Mouse (Mus musculus): ENCODE results near the gene Dand5. TPM values are rescaled to one million over a fixed set of nuclear protein-coding genes. Genes with fewer than 3 reads are reported as not detected.
A peak's percentile ranks its signal among the peaks of the same experiment; 100 is the strongest.

The Dand5 gene
- polyA plus RNA-seq, 1 experiment from 2014 or later, result 5.9 TPM

DNA sequence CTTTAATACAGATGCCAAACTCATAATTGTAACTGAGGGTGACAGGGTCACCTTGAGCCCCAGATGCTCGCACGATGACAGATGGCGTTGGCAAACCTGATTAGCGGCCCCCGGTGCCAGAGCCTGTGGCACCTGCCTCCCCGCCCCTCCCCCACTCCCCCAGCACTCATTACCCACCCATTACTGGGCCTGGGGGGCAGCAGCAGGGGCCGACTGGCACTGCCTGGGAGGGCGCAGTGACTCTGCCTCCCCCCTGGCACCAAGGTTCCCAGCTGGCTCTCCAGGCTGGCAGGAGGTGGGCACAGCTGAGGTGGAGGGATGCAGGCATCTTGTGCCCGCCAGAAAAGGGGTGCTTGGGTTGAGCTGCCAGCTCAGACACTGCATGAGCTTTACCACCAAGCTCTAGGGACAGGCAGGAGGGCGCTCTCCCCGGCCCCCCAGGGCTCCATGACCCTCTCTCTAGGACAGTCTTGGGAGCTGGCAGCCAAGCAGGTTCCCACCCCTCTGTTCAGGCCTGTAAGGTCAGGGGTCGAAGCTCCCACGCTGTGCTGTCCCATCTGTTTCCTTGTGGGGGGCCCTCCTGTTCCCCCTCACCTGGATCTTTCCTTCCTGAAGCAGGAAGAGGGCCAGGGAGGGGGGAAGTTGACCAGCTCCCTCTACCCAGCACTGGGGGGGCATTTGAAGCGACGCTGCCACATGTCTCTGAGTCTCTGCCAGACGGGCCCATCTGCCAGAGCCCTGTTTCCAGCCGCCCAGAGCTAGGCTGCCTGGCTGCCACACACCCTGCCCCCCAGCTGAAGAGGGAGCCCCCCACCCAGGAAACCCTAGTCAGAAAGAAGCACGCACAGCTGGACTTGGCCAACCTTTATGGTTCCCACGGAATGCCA, 7.8 kb downstream of the Dand5 start:
- Histone ChIP-seq H3K36me3 (ENCODE audit: control insufficient read depth, insufficient read depth, low read length) (no peaks in the 10 kb centered on the region), H3K27me3 (ENCODE audit: control insufficient read depth, insufficient read depth, low read length) (peaks cover 13% of the 10 kb centered on the region), H3K9ac (ENCODE audit: low read length) (no peak overlapping the region; the same call in 1 of the 2 replicates), H3K4me1 (ENCODE audit: control insufficient read depth in 2 of 2, insufficient read depth in 2 of 2, low read length in 2 of 2) (peaks cover 0 to 15% of the 10 kb centered on the region in 2 experiments; a peak in 3 of 4 replicates), H3K9me3 (ENCODE audit: control insufficient read depth, low read length) (no peaks in the 10 kb centered on the region), H3K4me3 (ENCODE audit: control insufficient read depth in 1 of 2, insufficient read depth in 1 of 2, low read depth in 1 of 2, low read length in 2 of 2) (no peak overlapping the region), H3K4me2 (ENCODE audit: low read length) (no peak overlapping the region), H3K27ac (replicated peaks in 1 of 2; ENCODE audit: control insufficient read depth in 1 of 2, insufficient read depth in 1 of 2, low read depth in 2 of 2, low read length in 2 of 2) (no peak overlapping the region)
- no peak for ATAC-seq (ENCODE audit: insufficient number of reproducible peaks, insufficient read depth, low FRiP score, low read depth)
- 37% methylated on average over 19 of the region's 19 CpGs for WGBS

DNA sequence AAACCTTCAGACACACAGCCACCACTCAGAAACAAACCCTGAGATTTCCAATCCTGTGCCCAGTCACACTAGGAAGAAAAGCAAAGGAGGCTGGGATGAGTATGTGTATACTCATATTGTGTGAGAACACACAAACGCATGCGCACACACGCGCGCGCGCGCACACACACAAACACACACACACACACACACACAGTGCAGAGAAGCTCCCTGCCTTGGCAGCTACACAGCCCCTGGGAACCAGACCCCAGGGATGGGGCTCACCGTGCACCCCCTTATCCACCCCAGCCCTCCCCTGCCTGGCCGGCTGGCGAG, 8.4 kb downstream of the Dand5 start:
- H3K4me2 ChIP-seq (ENCODE audit: low read length), result no peak overlapping the region
- H3K9ac ChIP-seq (ENCODE audit: low read length), result no peak overlapping the region
- 74% methylated on average over 11 of the region's 11 CpGs for WGBS
- H3K4me3 ChIP-seq (ENCODE audit: control insufficient read depth in 1 of 2, insufficient read depth in 1 of 2, low read depth in 1 of 2, low read length in 2 of 2), result no peak overlapping the region
- H3K9me3 ChIP-seq (ENCODE audit: control insufficient read depth, low read length), result no peaks in the 10 kb centered on the region
- no peaks in the 10 kb centered on the region for H3K36me3 ChIP-seq (ENCODE audit: control insufficient read depth, insufficient read depth, low read length)
- peaks cover 13% of the 10 kb centered on the region for H3K27me3 ChIP-seq (ENCODE audit: control insufficient read depth, insufficient read depth, low read length)
- ATAC-seq (ENCODE audit: insufficient number of reproducible peaks, insufficient read depth, low FRiP score, low read depth), result no peak
- peaks cover 0 to 15% of the 10 kb centered on the region in 2 experiments; a peak in 3 of 4 replicates for H3K4me1 ChIP-seq (ENCODE audit: control insufficient read depth in 2 of 2, insufficient read depth in 2 of 2, low read length in 2 of 2)
- H3K27ac ChIP-seq (replicated peaks in 1 of 2; ENCODE audit: control insufficient read depth in 1 of 2, insufficient read depth in 1 of 2, low read depth in 2 of 2, low read length in 2 of 2), result no peak overlapping the region

DNA sequence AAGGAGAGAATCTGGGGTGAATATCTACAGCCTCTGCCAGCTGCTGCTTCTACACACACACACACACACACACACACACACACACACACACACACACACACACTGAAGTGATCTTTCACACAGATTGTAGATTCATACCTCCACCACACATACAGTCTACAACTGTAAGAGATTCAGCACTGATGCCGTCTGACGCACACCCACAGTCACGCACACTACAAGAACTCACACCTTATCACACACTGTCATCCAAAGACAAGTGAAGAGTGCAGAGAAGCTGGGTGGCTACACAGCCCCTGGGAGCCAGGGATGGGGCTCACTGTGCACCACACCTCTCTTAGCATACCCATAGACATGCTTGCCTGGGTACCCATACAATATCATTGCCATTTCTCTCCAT, 8.8 kb downstream of the Dand5 start:
- Histone ChIP-seq H3K27ac (replicated peaks in 1 of 2; ENCODE audit: control insufficient read depth in 1 of 2, insufficient read depth in 1 of 2, low read depth in 2 of 2, low read length in 2 of 2) (no peak overlapping the region), H3K36me3 (ENCODE audit: control insufficient read depth, insufficient read depth, low read length) (no peaks in the 10 kb centered on the region), H3K4me2 (ENCODE audit: low read length) (no peak overlapping the region), H3K4me3 (ENCODE audit: control insufficient read depth in 1 of 2, insufficient read depth in 1 of 2, low read depth in 1 of 2, low read length in 2 of 2) (no peak overlapping the region), H3K27me3 (ENCODE audit: control insufficient read depth, insufficient read depth, low read length) (peaks cover 13% of the 10 kb centered on the region), H3K4me1 (ENCODE audit: control insufficient read depth in 2 of 2, insufficient read depth in 2 of 2, low read length in 2 of 2) (peaks cover 0 to 15% of the 10 kb centered on the region in 2 experiments; a peak in 3 of 4 replicates), H3K9me3 (ENCODE audit: control insufficient read depth, low read length) (no peaks in the 10 kb centered on the region), H3K9ac (ENCODE audit: low read length) (no peak overlapping the region)
- ATAC-seq (ENCODE audit: insufficient number of reproducible peaks, insufficient read depth, low FRiP score, low read depth), result no peak
- WGBS, result 46% methylated on average over 3 of the region's 3 CpGs

- no peak overlapping the region for H3K4me3 ChIP-seq (ENCODE audit: control insufficient read depth in 1 of 2, insufficient read depth in 1 of 2, low read depth in 1 of 2, low read length in 2 of 2)
- ATAC-seq (ENCODE audit: insufficient number of reproducible peaks, insufficient read depth, low FRiP score, low read depth), result no peak
- no peaks in the 10 kb centered on the region for H3K36me3 ChIP-seq (ENCODE audit: control insufficient read depth, insufficient read depth, low read length)
- H3K4me2 ChIP-seq (ENCODE audit: low read length), result no peak overlapping the region
- peaks cover 13% of the 10 kb centered on the region for H3K27me3 ChIP-seq (ENCODE audit: control insufficient read depth, insufficient read depth, low read length)
- H3K4me1 ChIP-seq (ENCODE audit: control insufficient read depth in 2 of 2, insufficient read depth in 2 of 2, low read length in 2 of 2), result peaks cover 0 to 15% of the 10 kb centered on the region in 2 experiments; a peak in 3 of 4 replicates
- no peaks in the 10 kb centered on the region for H3K9me3 ChIP-seq (ENCODE audit: control insufficient read depth, low read length)
- under 1% methylated on average over 5 of the region's 5 CpGs for WGBS
- no peak overlapping the region for H3K27ac ChIP-seq (replicated peaks in 1 of 2; ENCODE audit: control insufficient read depth in 1 of 2, insufficient read depth in 1 of 2, low read depth in 2 of 2, low read length in 2 of 2)
- no peak overlapping the region for H3K9ac ChIP-seq (ENCODE audit: low read length)
These were observed 9.6 kb downstream of the Dand5 start for GRCm38 (mm10) chr8:84813059-84813458.

DNA sequence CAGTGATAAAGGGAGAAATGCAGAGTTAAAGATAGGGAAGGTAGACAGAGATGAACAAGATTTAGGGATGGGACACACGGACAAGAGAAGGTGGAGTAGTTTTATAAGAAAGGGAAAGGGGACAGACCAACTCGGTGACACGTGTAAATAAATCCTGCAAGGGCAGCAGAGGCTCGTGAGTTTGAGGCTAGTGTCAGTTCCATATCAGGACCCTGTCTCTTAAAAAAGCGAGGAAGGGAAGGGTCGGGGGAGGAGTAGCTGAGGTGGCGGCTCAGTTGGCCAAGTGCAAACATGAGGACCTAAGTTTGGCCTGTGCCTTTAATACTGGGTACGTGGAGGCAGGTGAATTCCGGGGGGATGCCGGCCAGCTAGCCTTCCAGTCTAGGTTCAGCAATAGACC, 11.3 kb downstream of the Dand5 start:
- Histone ChIP-seq H3K9ac (ENCODE audit: low read length) (peak overlapping the region; percentile 52; the same call in 1 of the 2 replicates), H3K4me1 (ENCODE audit: control insufficient read depth in 2 of 2, insufficient read depth in 2 of 2, low read length in 2 of 2) (peaks cover 0 to 15% of the 10 kb centered on the region in 2 experiments; a peak in 3 of 4 replicates), H3K36me3 (ENCODE audit: control insufficient read depth, insufficient read depth, low read length) (no peaks in the 10 kb centered on the region), H3K9me3 (ENCODE audit: control insufficient read depth, low read length) (no peaks in the 10 kb centered on the region), H3K4me2 (ENCODE audit: low read length) (peak overlapping the region; percentile 71), H3K27me3 (ENCODE audit: control insufficient read depth, insufficient read depth, low read length) (peaks cover 13% of the 10 kb centered on the region), H3K4me3 (ENCODE audit: control insufficient read depth in 1 of 2, insufficient read depth in 1 of 2, low read depth in 1 of 2, low read length in 2 of 2) (peak overlapping the region; percentile 18 to 37), H3K27ac (replicated peaks in 1 of 2; ENCODE audit: control insufficient read depth in 1 of 2, insufficient read depth in 1 of 2, low read depth in 2 of 2, low read length in 2 of 2) (no peak overlapping the region)
- 25% methylated on average over 10 of the region's 10 CpGs for WGBS
- ATAC-seq (ENCODE audit: insufficient number of reproducible peaks, insufficient read depth, low FRiP score, low read depth), result no peak

DNA sequence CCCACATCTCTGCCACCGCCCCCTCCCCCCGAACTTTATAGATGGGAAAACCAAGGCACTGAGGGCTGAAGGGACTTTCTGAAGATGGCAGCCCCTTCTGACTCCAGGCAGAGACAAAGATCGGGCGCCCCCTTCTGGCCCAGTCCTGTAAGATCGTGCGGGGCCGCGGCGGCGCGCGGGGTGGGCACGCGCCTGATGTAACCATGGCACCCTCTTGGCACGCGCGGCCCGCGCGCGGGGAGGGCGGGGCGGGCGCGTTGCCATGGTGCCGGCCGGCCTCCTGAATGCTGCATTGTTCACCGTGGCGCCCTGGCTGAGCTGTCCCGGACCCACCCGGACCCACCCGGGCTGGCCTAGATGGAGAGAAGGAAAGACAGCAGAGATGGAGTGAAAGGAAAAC, 11.7 kb downstream of the Dand5 start:
- Histone ChIP-seq H3K4me2 (ENCODE audit: low read length) (peak overlapping the region; percentile 71), H3K4me3 (ENCODE audit: control insufficient read depth in 1 of 2, insufficient read depth in 1 of 2, low read depth in 1 of 2, low read length in 2 of 2) (peak overlapping the region; percentile 18 to 37), H3K9me3 (ENCODE audit: control insufficient read depth, low read length) (peaks cover 4% of the 10 kb centered on the region; the same call in 1 of the 2 replicates), H3K27ac (replicated peaks in 1 of 2; ENCODE audit: control insufficient read depth in 1 of 2, insufficient read depth in 1 of 2, low read depth in 2 of 2, low read length in 2 of 2) (no peak overlapping the region), H3K27me3 (ENCODE audit: control insufficient read depth, insufficient read depth, low read length) (peaks cover 13% of the 10 kb centered on the region), H3K4me1 (ENCODE audit: control insufficient read depth in 2 of 2, insufficient read depth in 2 of 2, low read length in 2 of 2) (peaks cover 0 to 15% of the 10 kb centered on the region in 2 experiments; a peak in 3 of 4 replicates), H3K36me3 (ENCODE audit: control insufficient read depth, insufficient read depth, low read length) (no peaks in the 10 kb centered on the region), H3K9ac (ENCODE audit: low read length) (peak overlapping the region; percentile 52; the same call in 1 of the 2 replicates)
- ATAC-seq (ENCODE audit: insufficient number of reproducible peaks, insufficient read depth, low FRiP score, low read depth), result peak; percentile 73
- WGBS, result under 1% methylated on average over 32 of the region's 32 CpGs

DNA sequence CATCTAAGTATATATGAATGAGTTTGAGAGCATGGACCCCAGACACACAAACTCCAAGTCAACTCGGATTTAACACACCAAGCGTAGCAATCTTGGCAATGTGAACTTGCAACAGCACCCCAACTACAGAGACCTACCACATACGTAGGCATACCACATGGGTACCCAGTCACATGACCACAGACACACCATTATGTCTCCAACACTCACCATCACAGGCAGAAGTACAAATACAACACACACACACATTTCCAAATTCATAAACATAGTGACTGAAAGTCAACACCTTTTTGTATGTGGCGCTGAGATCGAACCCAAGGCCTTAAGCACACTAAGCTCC, 12.7 kb downstream of the Dand5 start:
- 75% methylated on average over 5 of the region's 5 CpGs for WGBS
- H3K36me3 ChIP-seq (ENCODE audit: control insufficient read depth, insufficient read depth, low read length), result no peaks in the 10 kb centered on the region
- H3K9me3 ChIP-seq (ENCODE audit: control insufficient read depth, low read length), result peaks cover 5% of the 10 kb centered on the region; the same call in 1 of the 2 replicates
- H3K4me2 ChIP-seq (ENCODE audit: low read length), result no peak overlapping the region
- no peak overlapping the region for H3K9ac ChIP-seq (ENCODE audit: low read length)
- no peak for ATAC-seq (ENCODE audit: insufficient number of reproducible peaks, insufficient read depth, low FRiP score, low read depth)
- peaks cover 13% of the 10 kb centered on the region for H3K27me3 ChIP-seq (ENCODE audit: control insufficient read depth, insufficient read depth, low read length)
- H3K4me1 ChIP-seq (ENCODE audit: control insufficient read depth in 2 of 2, insufficient read depth in 2 of 2, low read length in 2 of 2), result peaks cover 0 to 10% of the 10 kb centered on the region in 2 experiments; a peak in 3 of 4 replicates
- no peak overlapping the region for H3K4me3 ChIP-seq (ENCODE audit: control insufficient read depth in 1 of 2, insufficient read depth in 1 of 2, low read depth in 1 of 2, low read length in 2 of 2)
- H3K27ac ChIP-seq (replicated peaks in 1 of 2; ENCODE audit: control insufficient read depth in 1 of 2, insufficient read depth in 1 of 2, low read depth in 2 of 2, low read length in 2 of 2), result no peak overlapping the region

All from heart, embryonic 14.5 days (tissue).